Mouse (Mus musculus): ENCODE results near the gene Ndufs2.

GRCm38 (mm10) chr1:171248386-171249226, 2.6 kb downstream of the Ndufs2 start:
- TF ChIP-seq CTCF (IDR thresholded peaks at IDR 0.05; ENCODE audit: low read depth) (no peak), EP300 (optimal IDR thresholded peaks at IDR 0.05) (no peak)

Data from stomach, postnatal 0 days (tissue).